In genomic region chr7:143506271-143506670, GRCm38 (mm10) we compare ENCODE assay signal across 6 mouse cellular contexts. TPM values are rescaled to one million over a fixed set of nuclear protein-coding genes. Genes with fewer than 3 reads are reported as not detected.
"Had no signal": no experiment of that assay in that cellular context is flagged by ENCODE, and none has a peak within 500 bp of the region (broad histone marks: within the 10 kb centered on the region; RNA-seq: fewer than 3 reads in every experiment).

No protein-coding gene starts in this region.

- H3K4me3 ChIP-seq: midbrain, embryonic 10.5 days; midbrain, embryonic 12.5 days; myocyte; neural tube, embryonic 13.5 days; neural tube, embryonic 15.5 days had no signal

- H3K9me3 ChIP-seq: midbrain, embryonic 10.5 days; midbrain, embryonic 12.5 days; neural tube, embryonic 13.5 days; neural tube, embryonic 15.5 days had no signal

- ATAC-seq: midbrain, embryonic 16.5 days had no signal

- H3K36me3 ChIP-seq: midbrain, embryonic 10.5 days; midbrain, embryonic 12.5 days had no signal

RNA-seq across cellular contexts. Expression of gene Phlda2, which starts 3.3 kb away (rescaled TPM):
- polyA plus RNA-seq: midbrain, embryonic 16.5 days; myocyte had no signal
